Mouse (Mus musculus): ENCODE data around the gene Atg4c. TPM values are rescaled to one million over a fixed set of nuclear protein-coding genes. Genes with fewer than 3 reads are reported as not detected.

Gene Atg4c
- total and polyA plus RNA-seq, 3 experiments, result 1.2 to 2.3 TPM; not detected in 1

GRCm38 (mm10) chr4:99222221-99222620 is 28.5 kb downstream of the Atg4c start:
- DNase-seq (ENCODE audit: low read depth, low spot score), result no peak
- Histone ChIP-seq H3K27me3 (ENCODE audit: control insufficient read depth in 1 of 2, insufficient read depth in 2 of 2, low read length in 2 of 2) (no peaks in the 10 kb centered on the region), H3K79me2 (ENCODE audit: control insufficient read depth, insufficient read depth, low read length, poor library complexity) (no peaks in the 10 kb centered on the region), H3K36me3 (ENCODE audit: control insufficient read depth in 1 of 2, insufficient read depth in 2 of 2, low read length in 2 of 2) (no peaks in the 10 kb centered on the region), H3K9me3 (replicated peaks; ENCODE audit: insufficient read depth, low read length) (no peaks in the 10 kb centered on the region), H3K4me1 (ENCODE audit: control insufficient read depth in 1 of 2, insufficient read depth in 2 of 2, low read length in 2 of 2) (no peaks in the 10 kb centered on the region), H3K27ac (ENCODE audit: control insufficient read depth, low read depth, low read length) (no peak overlapping the region), H3K9ac (ENCODE audit: control insufficient read depth, low read depth, low read length, poor library complexity, severe bottlenecking) (no peak overlapping the region), H3K4me3 (ENCODE audit: control insufficient read depth in 1 of 2, insufficient read depth in 1 of 2, low read depth in 2 of 2, low read length in 2 of 2) (no peak overlapping the region)
- TF ChIP-seq NELFE (IDR thresholded peaks at IDR 0.05; ENCODE audit: low read depth, low read length) (no peak), MAX (IDR thresholded peaks at IDR 0.05; ENCODE audit: low read length) (no peak), ZNF384 (IDR thresholded peaks at IDR 0.05; ENCODE audit: low read depth, low read length) (no peak), CHD1 (IDR thresholded peaks at IDR 0.05; ENCODE audit: low read depth, low read length) (no peak), MEF2A (IDR thresholded peaks at IDR 0.05; ENCODE audit: extremely low read depth, insufficient replicate concordance, low read depth, low read length, poor library complexity, severe bottlenecking) (no peak), ZKSCAN1 (IDR thresholded peaks at IDR 0.05; ENCODE audit: low read depth, low read length) (no peak), SIN3A (IDR thresholded peaks at IDR 0.05; ENCODE audit: low read length) (no peak)

DNA sequence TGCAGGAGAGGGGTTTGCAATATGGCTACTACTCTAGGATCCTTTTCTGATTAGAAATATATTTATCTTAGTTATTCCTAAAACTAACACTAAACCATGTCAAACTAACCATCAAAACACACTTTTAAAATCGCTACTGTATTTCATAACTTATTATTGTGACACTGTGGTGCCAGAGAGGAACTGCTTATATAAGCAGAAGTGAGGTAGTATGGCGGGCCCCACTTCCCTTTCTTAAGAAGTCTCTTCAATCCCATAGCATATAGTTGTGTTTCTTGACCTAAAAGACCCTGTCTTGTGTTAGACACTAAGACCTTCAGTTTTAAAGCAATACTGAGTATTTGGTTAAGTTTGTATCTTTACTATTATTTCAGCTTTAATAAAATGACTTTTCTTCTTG is 31.1 kb downstream of the Atg4c start:
- Histone ChIP-seq H3K36me3 (ENCODE audit: control insufficient read depth in 1 of 2, insufficient read depth in 2 of 2, low read length in 2 of 2) (no peaks in the 10 kb centered on the region), H3K9me3 (replicated peaks; ENCODE audit: insufficient read depth, low read length) (no peaks in the 10 kb centered on the region), H3K79me2 (ENCODE audit: control insufficient read depth, insufficient read depth, low read length, poor library complexity) (no peaks in the 10 kb centered on the region), H3K4me3 (ENCODE audit: control insufficient read depth in 1 of 2, insufficient read depth in 1 of 2, low read depth in 2 of 2, low read length in 2 of 2) (no peak overlapping the region), H3K4me1 (ENCODE audit: control insufficient read depth in 1 of 2, insufficient read depth in 2 of 2, low read length in 2 of 2) (no peaks in the 10 kb centered on the region), H3K27me3 (ENCODE audit: control insufficient read depth in 1 of 2, insufficient read depth in 2 of 2, low read length in 2 of 2) (no peaks in the 10 kb centered on the region), H3K9ac (ENCODE audit: control insufficient read depth, low read depth, low read length, poor library complexity, severe bottlenecking) (no peak overlapping the region), H3K27ac (ENCODE audit: control insufficient read depth, low read depth, low read length) (no peak overlapping the region)
- no peak for DNase-seq (ENCODE audit: low read depth, low spot score)
- TF ChIP-seq MYB (IDR thresholded peaks at IDR 0.05; ENCODE audit: low read depth, low read length) (no peak), ETS1 (IDR thresholded peaks at IDR 0.05; ENCODE audit: low read depth, low read length) (no peak), EP300 (IDR thresholded peaks at IDR 0.05; ENCODE audit: low read depth in 1 of 2, low read length in 2 of 2) (no peak), HCFC1 (IDR thresholded peaks at IDR 0.05; ENCODE audit: low read depth, low read length) (no peak), SMC3 (IDR thresholded peaks at IDR 0.05; ENCODE audit: low read depth, low read length) (no peak), ZKSCAN1 (IDR thresholded peaks at IDR 0.05; ENCODE audit: low read depth, low read length) (no peak), MXI1 (IDR thresholded peaks at IDR 0.05; ENCODE audit: low read depth, low read length) (no peak), MYC (IDR thresholded peaks at IDR 0.05; ENCODE audit: low read depth, low read length) (no peak), ZMIZ1 (IDR thresholded peaks at IDR 0.05; ENCODE audit: low read depth, low read length) (no peak), TBP (IDR thresholded peaks at IDR 0.05; ENCODE audit: low read depth, low read length) (no peak), USF2 (IDR thresholded peaks at IDR 0.05; ENCODE audit: borderline replicate concordance in 1 of 2, insufficient read depth in 1 of 2, low read depth in 1 of 2, low read length in 2 of 2) (no peak), KAT2A (conservative IDR thresholded peaks at IDR 0.05; ENCODE audit: low read depth, low read length) (no peak), MEF2A (IDR thresholded peaks at IDR 0.05; ENCODE audit: extremely low read depth, insufficient replicate concordance, low read depth, low read length, poor library complexity, severe bottlenecking) (no peak)
